Mouse (Mus musculus) brain, embryonic 14.5 days (tissue): ENCODE data around the gene Dpp7. TPM values are rescaled to one million over a fixed set of nuclear protein-coding genes. Genes with fewer than 3 reads are reported as not detected.

ENCODE experiments used
- DNase-seq: peaks from one replicate; pipeline ENCODE4 v3.0.0-alpha.2; 2011; ENCODE audit warnings: low read depth
- CTCF ChIP-seq: fragments of 200-500 bp; IDR thresholded peaks from 2 replicates; pipeline ENCODE4 v1.5.1; 2012; ENCODE audit warnings: inconsistent platforms, mild to moderate bottlenecking, moderate library complexity, borderline replicate concordance; ENCODE audit not compliant: insufficient read depth, insufficient read length; ENCODE audit errors: extremely low read depth
- POLR2A ChIP-seq: fragments of 200-500 bp; IDR thresholded peaks from 2 replicates; pipeline ENCODE4 v1.6.1; 2012; ENCODE audit warnings: mild to moderate bottlenecking, inconsistent platforms, borderline replicate concordance; ENCODE audit not compliant: poor library complexity, insufficient read depth, insufficient read length, severe bottlenecking; ENCODE audit errors: extremely low read depth
- polyA plus RNA-seq: library from polyadenylated mRNA; depleted of rRNA; stranded (reverse); fragments of >200 nt; gene quantifications from 2 replicates; pipeline ENCODE4 v1.2.3, GENCODE M21; 2012; rRNA removed

Gene Dpp7
- 35.3 and 57.1 TPM in 2 replicates for polyA plus RNA-seq

GRCm38 (mm10) chr2:25356208-25357079 is at the start of gene Dpp7:
TSS of gene Dpp7 (minus strand) at chr2:25356359.
- TF ChIP-seq POLR2A: peak; percentile 28; the same call in 1 of the 2 replicates
- no peak for TF ChIP-seq CTCF

GRCm38 (mm10) chr2:25403994-25404393 is 47.8 kb upstream of the Dpp7 start:
- no peak for DNase-seq
- no peak for TF ChIP-seq POLR2A
- no peak for TF ChIP-seq CTCF

More at GRCm38 (mm10) chr2:25356208-25357079, at the start of gene Dpp7:
- DNase-seq: peak; percentile 93

- DNase-seq: peak; percentile 95
- TF ChIP-seq POLR2A: 0 out of 2 replicates have a peak, but pooled peaks have one; percentile 14
- TF ChIP-seq CTCF: no peak
These were observed 46.9 kb upstream of the Dpp7 start for GRCm38 (mm10) chr2:25402972-25403601.

GRCm38 (mm10) chr2:25402377-25402971 is 46.3 kb upstream of the Dpp7 start:
- DNase-seq: peak; percentile 93
- TF ChIP-seq CTCF (peak; percentile 81), POLR2A (no peak)

- no peak for TF ChIP-seq POLR2A
- TF ChIP-seq CTCF: peak; percentile 69
- peak; percentile 76 for DNase-seq
These were observed 44.6 kb upstream of the Dpp7 start for GRCm38 (mm10) chr2:25400764-25401163.

GRCm38 (mm10) chr2:25400291-25400690 is 44.1 kb upstream of the Dpp7 start:
- TF ChIP-seq CTCF (no peak), POLR2A (no peak)
- DNase-seq: no peak

GRCm38 (mm10) chr2:25399051-25399450 is 42.9 kb upstream of the Dpp7 start, which contains the start of gene Npdc1:
TSS of gene Npdc1 (plus strand) at chr2:25399351.
- TF ChIP-seq CTCF (no peak), POLR2A (no peak)
- no peak for DNase-seq

GRCm38 (mm10) chr2:25398065-25398464 is 41.9 kb upstream of the Dpp7 start:
- DNase-seq: no peak
- TF ChIP-seq CTCF: no peak
- no peak for TF ChIP-seq POLR2A

GRCm38 (mm10) chr2:25397010-25397409 is 40.9 kb upstream of the Dpp7 start:
- no peak for TF ChIP-seq POLR2A
- no peak for TF ChIP-seq CTCF
- DNase-seq: no peak

GRCm38 (mm10) chr2:25396597-25396983 is 40.4 kb upstream of the Dpp7 start:
- TF ChIP-seq POLR2A: no peak
- TF ChIP-seq CTCF: no peak
- no peak for DNase-seq
